Mouse (Mus musculus) cerebral cortex, adult 2 months (tissue): ENCODE data around the gene Rreb1.

Source experiments
- WGBS: fragments of 180-500 bp; shearing (Covaris S2); methylation state at CpG from one replicate; pipeline ENCODE4 v1.1.7; 2018; 5-methylcytosine and 5-hydroxymethylcytosine counted together

The Rreb1 gene

DNA sequence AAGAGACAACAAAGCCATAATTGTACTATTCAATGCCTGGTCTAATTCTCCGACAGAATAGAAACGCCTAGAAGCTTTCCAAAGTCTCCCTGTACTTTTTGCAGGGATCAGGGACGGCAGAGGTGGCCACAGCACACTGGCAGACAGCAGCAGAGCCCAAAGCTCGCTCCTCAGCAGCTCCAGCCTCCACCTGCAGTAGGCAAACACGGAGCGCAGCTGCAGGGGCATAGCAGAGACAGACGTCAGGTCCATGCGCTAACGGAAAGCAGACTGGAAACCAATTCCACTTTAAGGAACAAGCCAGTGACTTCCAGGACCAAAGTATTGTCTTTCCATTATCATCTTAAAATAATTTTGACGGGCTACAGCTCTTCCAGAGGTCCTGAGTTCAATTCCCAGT, 208.0 kb downstream of the Rreb1 start:
- 74% methylated on average over 10 of the region's 10 CpGs for WGBS

DNA sequence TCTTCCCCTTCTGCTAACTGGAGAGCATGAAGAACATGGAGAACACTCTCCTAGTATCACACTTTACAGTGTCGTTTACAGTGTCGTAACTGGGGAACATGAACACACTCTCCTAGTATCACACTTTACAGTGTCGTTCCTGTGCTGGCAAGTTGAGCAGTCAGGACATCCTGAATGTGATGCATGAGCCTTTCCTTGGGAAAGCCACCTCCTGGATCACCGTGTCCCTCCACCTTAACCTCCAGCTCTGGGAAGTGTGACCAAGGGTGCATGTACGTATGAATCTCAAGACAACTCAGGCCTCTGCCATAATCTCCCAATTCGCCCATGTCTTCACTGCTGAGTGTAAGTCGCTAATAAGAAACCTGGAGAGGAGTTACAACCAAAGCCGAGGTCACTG, 211.5 kb downstream of the Rreb1 start:
- WGBS, result 89% methylated on average over 8 of the region's 8 CpGs

DNA sequence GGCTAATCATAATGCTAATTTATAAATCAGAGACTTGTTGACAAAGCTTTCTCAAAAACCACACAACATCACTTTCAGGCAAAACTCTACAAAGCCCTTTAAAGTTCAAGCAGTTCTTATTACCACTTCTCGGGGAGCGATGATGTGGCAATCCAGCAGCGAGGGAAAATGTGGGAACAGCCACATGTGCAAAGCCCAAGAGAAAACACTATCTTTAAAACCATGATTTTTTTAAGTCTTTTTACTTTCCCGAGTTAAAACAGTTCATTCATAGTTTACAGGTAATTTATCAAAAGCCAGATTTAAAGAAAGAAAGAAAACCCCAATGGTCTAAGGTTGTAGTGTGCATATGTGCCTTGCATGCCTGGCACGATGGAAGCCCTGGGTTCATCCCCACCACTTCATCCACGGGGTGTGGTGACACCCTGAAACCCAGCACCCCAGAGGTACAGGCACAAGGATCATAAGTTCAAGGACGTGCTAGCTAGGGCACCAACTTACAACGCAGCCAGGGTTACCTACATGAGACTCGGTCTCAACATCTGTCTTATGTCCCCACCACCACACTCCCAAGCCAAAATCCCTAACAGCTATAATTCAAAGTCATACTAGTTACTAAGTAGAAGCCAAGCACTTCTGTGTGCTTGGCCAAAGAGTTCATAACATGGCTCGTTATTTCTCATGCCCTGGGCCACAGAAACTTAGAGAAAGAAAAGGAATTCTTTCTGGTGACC, 214.6 kb downstream of the Rreb1 start:
- 16% methylated on average over 10 of the region's 10 CpGs for WGBS

DNA sequence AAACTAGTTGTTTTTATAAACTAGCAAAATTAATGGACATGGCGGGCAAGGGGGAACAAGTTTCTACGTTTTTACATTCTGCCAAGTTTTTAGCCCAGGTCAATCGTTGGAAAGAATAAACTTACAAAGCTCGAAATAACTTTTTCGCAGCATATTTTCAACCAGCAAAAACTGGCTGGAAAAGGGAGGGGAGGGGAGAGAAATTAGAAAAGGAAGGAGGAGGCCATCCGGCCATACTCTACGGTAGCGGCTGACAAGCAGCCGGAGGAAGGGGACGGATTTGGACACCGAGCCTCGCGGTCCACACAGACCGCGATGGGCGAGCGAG, 215.1 kb downstream of the Rreb1 start:
- under 1% methylated on average over 17 of the region's 17 CpGs for WGBS

DNA sequence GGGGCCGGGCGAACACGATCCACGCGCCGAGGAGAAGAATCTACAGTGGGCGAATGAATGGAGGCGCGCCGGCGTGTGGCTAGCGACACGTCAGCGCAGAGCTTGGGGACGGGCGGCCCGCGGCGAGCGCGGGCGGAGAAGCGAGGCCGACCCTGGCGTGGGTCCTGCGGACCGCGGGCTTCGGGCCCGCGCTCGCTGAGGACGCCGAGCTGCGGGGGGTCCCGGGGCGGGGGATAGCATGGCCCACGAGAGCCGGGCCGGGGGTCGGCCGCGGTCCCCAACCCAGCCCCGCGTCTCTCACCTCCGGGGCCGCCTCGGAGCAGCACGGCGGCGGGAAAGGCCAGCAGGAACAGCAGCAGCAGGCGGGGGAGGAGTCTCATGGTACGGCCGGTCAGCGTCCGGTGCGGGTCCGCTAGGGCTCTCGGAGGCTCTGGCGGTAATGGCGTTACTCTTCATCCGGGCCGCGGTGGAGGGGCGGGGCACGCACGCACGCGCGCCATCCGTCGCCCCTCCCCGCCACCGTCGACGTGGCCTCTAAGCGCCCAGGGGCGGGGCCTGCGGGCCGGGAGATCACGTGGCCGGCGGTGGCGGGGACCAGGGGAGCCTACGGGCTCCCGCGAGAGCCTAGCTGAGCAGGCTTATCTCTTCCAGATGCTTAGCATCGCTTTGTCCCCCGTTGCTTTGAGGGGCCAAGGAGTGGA, 215.7 kb downstream of the Rreb1 start, which contains the start of gene Ssr1:
TSS of gene Ssr1 (minus strand) at position 514 of the 701 bp plus-strand sequence.
- WGBS, result under 1% methylated on average over 89 of the region's 89 CpGs

DNA sequence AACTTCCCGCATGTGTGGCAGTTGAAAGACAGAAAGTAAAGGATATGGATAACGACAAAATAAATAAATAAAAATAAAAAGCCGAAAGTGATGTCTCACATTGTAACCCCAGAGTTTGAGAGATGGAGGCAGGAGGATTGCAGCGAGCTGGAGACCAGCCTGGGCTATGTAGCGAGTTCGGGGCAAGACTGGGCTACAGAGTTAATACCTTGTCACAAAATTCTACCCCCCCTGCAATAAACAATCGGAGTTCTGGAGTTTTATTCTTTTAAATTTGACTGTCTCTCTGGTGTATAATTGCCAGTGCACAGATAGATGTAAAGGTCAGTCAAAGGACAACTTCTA, 216.2 kb downstream of the Rreb1 start:
- WGBS, result 7% methylated on average over 7 of the region's 7 CpGs

DNA sequence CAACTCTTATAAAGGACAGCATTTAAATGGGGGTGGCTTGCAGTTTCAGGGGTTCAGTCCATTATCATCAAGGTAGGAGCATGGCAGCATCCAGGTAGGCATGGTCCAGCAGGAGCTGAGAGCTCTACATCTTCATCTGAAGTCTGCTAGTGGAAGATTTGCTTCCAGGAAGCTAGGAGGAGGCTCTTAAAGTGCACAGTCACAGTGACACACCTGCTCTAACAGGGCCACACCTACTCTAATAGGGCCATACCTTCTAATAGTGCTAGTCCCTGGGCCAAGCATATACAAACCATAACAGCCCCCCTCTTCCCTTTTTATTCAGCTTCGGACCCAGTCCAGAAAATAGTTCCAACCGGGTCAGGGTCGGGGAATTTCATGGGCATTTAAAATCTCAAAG, 221.5 kb downstream of the Rreb1 start:
- WGBS, result 95% methylated on average over 3 of the region's 3 CpGs
